Comparison of ENCODE assay signal across 8 mouse cellular contexts in the genomic region with DNA sequence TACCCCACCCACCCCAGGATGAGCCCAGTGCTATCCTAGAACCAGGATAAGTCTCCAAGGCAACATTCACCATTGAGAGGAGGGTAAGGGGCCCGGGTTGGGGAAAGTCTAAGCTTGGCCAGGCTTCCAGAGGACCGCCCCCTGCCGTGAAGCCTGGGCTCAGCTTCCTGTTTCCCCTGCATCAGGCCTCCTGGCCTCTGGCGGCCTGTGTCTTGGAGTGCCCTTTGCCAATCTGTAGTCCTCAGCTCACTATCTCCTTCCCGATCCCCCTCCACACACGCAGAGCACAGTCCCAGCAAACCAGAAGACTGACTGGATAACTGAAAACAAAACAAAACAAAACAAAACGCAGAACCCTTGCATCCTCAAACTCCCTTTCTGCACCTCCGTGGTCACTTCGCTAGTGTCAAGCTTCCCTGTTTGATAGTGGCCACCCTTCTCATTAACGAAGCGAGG. TPM values are rescaled to one million over a fixed set of nuclear protein-coding genes. Genes with fewer than 3 reads are reported as not detected.
DNase-seq lines count a peak whose midpoint lies in the region; ATAC-seq and TF ChIP-seq lines count a peak whose summit lies in the region.

A gene (plus strand): TSS at position 406 of the 456 bp plus-strand sequence.

- no peaks in the 10 kb centered on the region for H3K27me3 ChIP-seq in kidney, adult 2 months (replicated peaks; ENCODE audit: control insufficient read depth, insufficient read depth, low read length)
- no peaks in the 10 kb centered on the region for H3K27me3 ChIP-seq in lung, postnatal 0 days (replicated peaks; ENCODE audit: insufficient read depth, low read length)

- peak; percentile 8 for ATAC-seq in lung, postnatal 0 days

- H3K36me3 ChIP-seq in kidney, adult 2 months (ENCODE audit: control insufficient read depth, insufficient read depth, low read length): peaks cover 3% of the 10 kb centered on the region; the same call in 1 of the 2 replicates
- peaks cover 20% of the 10 kb centered on the region; the same call in 1 of the 2 replicates for H3K36me3 ChIP-seq in lung, postnatal 0 days (ENCODE audit: insufficient read depth, low read length)

- TF ChIP-seq EP300 in lung, postnatal 0 days (IDR thresholded peaks at IDR 0.05): no peak

- peak within 1 kb of the TSS; percentile 73 for H3K4me3 ChIP-seq in kidney, adult 2 months (ENCODE audit: insufficient read depth, low read depth, low read length)
- H3K4me3 ChIP-seq in lung, postnatal 0 days (ENCODE audit: low read depth, low read length): peak within 1 kb of the TSS; percentile 65

- H3K9me3 ChIP-seq in lung, postnatal 0 days (ENCODE audit: low read length): no peaks in the 10 kb centered on the region

- peak; percentile 43 for TF ChIP-seq POLR2A in kidney, adult 2 months (IDR thresholded peaks at IDR 0.05; ENCODE audit: low read depth, low read length)

- peak; percentile 74 to 79 for DNase-seq in urinary bladder, postnatal 4 days (ENCODE audit: low spot score in 2 of 2)
- no peak for DNase-seq in urinary bladder, postnatal 10 days (ENCODE audit: low spot score)
- DNase-seq in embryo, embryonic 10.5 days (ENCODE audit: low spot score): peak; percentile 93
- no peak for DNase-seq in heart, adult 8-10 months (ENCODE audit: low spot score)
- DNase-seq in kidney, adult 2 months: peak; percentile 58
- peak; percentile 91 for DNase-seq in lung, postnatal 0 days (ENCODE audit: low spot score)
- peak; percentile 45 for DNase-seq in ovary, postnatal 36 days (ENCODE audit: low spot score)
- no peak for DNase-seq in right cerebral cortex, postnatal 36 days (ENCODE audit: low spot score in 2 of 2)

- H3K27ac ChIP-seq in kidney, adult 2 months (ENCODE audit: insufficient read depth, low read depth, low read length): peak within 1 kb of the TSS; percentile 85
- H3K27ac ChIP-seq in lung, postnatal 0 days (ENCODE audit: low read length): peak within 1 kb of the TSS; percentile 96

- 5% methylated on average over 11 of the region's 11 CpGs for WGBS in kidney, adult 2 months
- WGBS in lung, postnatal 0 days: 2% methylated on average over 11 of the region's 11 CpGs

- peaks cover 15% of the 10 kb centered on the region for H3K4me1 ChIP-seq in kidney, adult 2 months (ENCODE audit: control insufficient read depth, insufficient read depth, low read length)
- H3K4me1 ChIP-seq in lung, postnatal 0 days (ENCODE audit: insufficient read depth, low read depth, low read length): peaks cover 20% of the 10 kb centered on the region; the same call in 1 of the 2 replicates

- peak within 1 kb of the TSS; percentile 90 for H3K9ac ChIP-seq in lung, postnatal 0 days (replicated peaks; ENCODE audit: low read depth)

- no peak for TF ChIP-seq CTCF in kidney, adult 2 months (conservative IDR thresholded peaks at IDR 0.05; ENCODE audit: insufficient read depth, insufficient read length, low read depth, low read length)
- peak; percentile 52 for TF ChIP-seq CTCF in lung, postnatal 0 days (IDR thresholded peaks at IDR 0.05)

- peak within 1 kb of the TSS; percentile 83 for H3K4me2 ChIP-seq in lung, postnatal 0 days (replicated peaks; ENCODE audit: low read depth, low read length)

RNA-seq across cellular contexts. Expression of the gene that starts here (rescaled TPM):
- total RNA-seq in heart, adult 8-10 months (2022): 10 to 100 TPM; 21.6 to 33.8 (median 30.0) TPM
- polyA plus RNA-seq in kidney, adult 2 months (2012; rRNA removed): 105 and 117 TPM in 2 replicates
- 343 and 355 TPM in 2 replicates for polyA plus RNA-seq in lung, postnatal 0 days (2015; fragmentation: Nextera tagmentation; extraction: Ambion mirVana)

Comparison
In these comparisons a context has a peak if more than half of its experiments do, and no peak if none do; other contexts are left out.
1. DNase-seq: peak in urinary bladder, postnatal 4 days (2 of 2), embryo, embryonic 10.5 days (single experiment), kidney, adult 2 months (single experiment), lung, postnatal 0 days (single experiment) and ovary, postnatal 36 days (single experiment); none in urinary bladder, postnatal 10 days (single experiment), heart, adult 8-10 months (single experiment) and right cerebral cortex, postnatal 36 days (0 of 2).